Mouse (Mus musculus) forebrain, embryonic 16.5 days (tissue): ENCODE measurements around the gene Slc4a8. TPM values are rescaled to one million over a fixed set of nuclear protein-coding genes. Genes with fewer than 3 reads are reported as not detected.
A peak's percentile ranks its signal among the peaks of the same experiment; 100 is the strongest.

Experiments
- ATAC-seq: fragments of 200-750 bp; cut with Nextera tagmentation; 2 replicates; pipeline ENCODE4 v1.8.0; 2017; ENCODE audit warnings: mild to moderate bottlenecking, moderate library complexity
- H3K27ac ChIP-seq: fragments of 300-500 bp; sonication (generic); 2 replicates; pipeline ENCODE4 v1.5.1; 2014; ENCODE audit warnings: low read length, control low read depth
- H3K27me3 ChIP-seq: fragments of 300-500 bp; sonication (generic); replicated peaks from 2 replicates; pipeline ENCODE4 v1.6.1; 2014; ENCODE audit warnings: low read length; ENCODE audit not compliant: control insufficient read depth, insufficient read depth
- H3K36me3 ChIP-seq: fragments of 300-500 bp; sonication (generic); 2 replicates; pipeline ENCODE4 v1.6.1; 2014; ENCODE audit not compliant: control insufficient read depth, insufficient read depth
- H3K4me1 ChIP-seq: fragments of 300-500 bp; sonication (generic); replicated peaks from 2 replicates; pipeline ENCODE4 v1.6.1; 2014; ENCODE audit warnings: low read length; ENCODE audit not compliant: control insufficient read depth, insufficient read depth
- H3K4me2 ChIP-seq: fragments of 300-500 bp; sonication (generic); 2 replicates; pipeline ENCODE4 v1.6.1; 2014; ENCODE audit warnings: mild to moderate bottlenecking, low read length, control low read depth
- H3K4me3 ChIP-seq: fragments of 300-500 bp; sonication (generic); replicated peaks from 2 replicates; pipeline ENCODE4 v1.5.1; 2014; ENCODE audit warnings: mild to moderate bottlenecking, low read length, control low read depth
- H3K9ac ChIP-seq: fragments of 300-500 bp; sonication (generic); replicated peaks from 2 replicates; pipeline ENCODE4 v1.6.1; 2014; ENCODE audit warnings: low read depth, low read length, control low read depth
- H3K9me3 ChIP-seq: fragments of 300-500 bp; sonication (generic); 2 replicates; pipeline ENCODE4 v1.6.1; 2016; ENCODE audit warnings: low read length; ENCODE audit not compliant: control insufficient read depth
- WGBS: fragments of 180-500 bp; shearing (Covaris S2); extraction: QIAGEN DNeasy Blood & Tissue Kit; methylation state at CpG from one replicate; pipeline ENCODE4 v1.1.7; 2014; 5-methylcytosine and 5-hydroxymethylcytosine counted together
- polyA plus RNA-seq: library from polyadenylated mRNA; unstranded; fragments of >200 nt; fragmentation: Nextera tagmentation; extraction: Ambion mirVana; gene quantifications from 2 replicates; pipeline ENCODE4 v1.2.1, GENCODE M21; 2015

The Slc4a8 gene
- polyA plus RNA-seq, 1 experiment from 2014 or later: 25.7 TPM

DNA sequence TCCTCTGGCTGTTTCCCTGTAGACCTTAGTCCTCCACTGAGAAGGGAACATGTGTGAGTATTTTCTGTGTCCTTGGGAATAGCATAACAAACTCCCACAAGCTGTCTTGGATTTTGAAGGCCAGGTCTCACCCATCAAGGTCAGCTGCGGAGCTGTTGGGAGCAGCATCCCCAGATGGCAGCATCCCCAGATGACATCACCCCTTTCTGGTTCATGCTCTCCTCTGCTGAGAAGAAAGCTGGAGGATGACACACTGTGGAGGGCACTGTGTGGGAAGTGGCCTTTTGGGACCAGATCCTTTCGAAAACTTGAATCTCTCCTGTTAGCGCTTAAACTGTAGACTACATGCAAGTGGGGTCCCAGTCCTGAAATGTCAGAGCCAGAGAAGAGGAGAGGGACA, 14.9 kb downstream of the Slc4a8 start:
- Histone ChIP-seq H3K9me3 (no peaks in the 10 kb centered on the region), H3K4me2 (no peak overlapping the region), H3K4me3 (no peak overlapping the region), H3K36me3 (no peaks in the 10 kb centered on the region), H3K9ac (no peak overlapping the region), H3K27ac (no peak overlapping the region), H3K27me3 (no peaks in the 10 kb centered on the region), H3K4me1 (peaks cover 6% of the 10 kb centered on the region; the same call in 1 of the 2 replicates)
- ATAC-seq: no peak
- 94% methylated on average over 3 of the region's 3 CpGs for WGBS

DNA sequence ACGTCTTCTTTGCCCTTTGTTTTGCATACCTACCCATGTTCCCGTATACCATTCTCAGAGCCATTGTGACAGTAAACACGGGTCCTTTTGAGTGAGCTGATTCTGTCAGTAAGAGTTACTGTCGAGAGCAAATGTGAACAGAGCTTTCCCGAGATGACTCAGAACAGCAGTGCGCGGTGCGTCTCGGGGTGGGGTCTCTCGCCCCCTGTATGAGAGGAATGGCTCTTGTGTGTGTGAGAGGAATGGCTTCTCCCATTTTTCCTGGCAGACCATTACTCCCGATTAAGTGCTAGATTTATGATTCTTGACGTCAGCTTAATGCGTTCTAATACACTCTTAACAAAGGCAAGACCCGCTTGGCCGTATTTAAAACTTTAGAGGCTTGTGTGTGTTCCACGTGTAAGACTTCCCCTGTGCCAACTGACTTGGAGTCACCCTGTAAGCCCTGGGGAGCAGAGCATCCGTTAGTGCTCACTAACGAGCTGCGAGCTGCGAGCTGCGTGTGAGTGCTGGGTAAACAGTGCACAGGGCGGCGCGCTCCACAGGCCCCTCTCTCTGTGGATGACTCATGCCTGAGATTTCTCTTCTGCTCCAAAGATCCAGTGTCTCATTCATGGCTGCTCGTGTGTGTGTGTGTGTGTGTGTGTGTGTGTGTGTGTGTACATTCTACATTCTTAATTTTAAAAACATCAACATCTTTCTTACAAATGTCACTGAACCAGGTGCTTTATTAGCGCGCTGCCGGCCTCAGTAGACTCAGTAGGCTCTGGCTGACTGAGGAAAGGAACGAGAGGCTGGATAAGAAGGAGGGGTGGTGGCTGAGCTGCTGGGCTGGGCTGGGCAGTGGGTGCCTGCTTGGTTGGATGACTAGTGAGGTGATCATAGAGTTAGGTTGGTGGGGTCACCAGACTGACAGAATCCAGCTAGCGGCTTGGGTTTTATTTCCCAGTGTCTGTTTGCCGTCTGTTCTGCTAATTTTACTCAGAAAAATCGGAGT, 15.8 kb downstream of the Slc4a8 start:
- H3K4me2 ChIP-seq: no peak overlapping the region
- no peak overlapping the region for H3K4me3 ChIP-seq
- H3K9me3 ChIP-seq: no peaks in the 10 kb centered on the region
- H3K27me3 ChIP-seq: no peaks in the 10 kb centered on the region
- ATAC-seq: peak; percentile 63; the same call in 1 of the 2 replicates
- no peak overlapping the region for H3K27ac ChIP-seq
- peaks cover 6% of the 10 kb centered on the region; the same call in 1 of the 2 replicates for H3K4me1 ChIP-seq
- 54% methylated on average over 32 of the region's 32 CpGs for WGBS
- no peaks in the 10 kb centered on the region for H3K36me3 ChIP-seq
- H3K9ac ChIP-seq: no peak overlapping the region

DNA sequence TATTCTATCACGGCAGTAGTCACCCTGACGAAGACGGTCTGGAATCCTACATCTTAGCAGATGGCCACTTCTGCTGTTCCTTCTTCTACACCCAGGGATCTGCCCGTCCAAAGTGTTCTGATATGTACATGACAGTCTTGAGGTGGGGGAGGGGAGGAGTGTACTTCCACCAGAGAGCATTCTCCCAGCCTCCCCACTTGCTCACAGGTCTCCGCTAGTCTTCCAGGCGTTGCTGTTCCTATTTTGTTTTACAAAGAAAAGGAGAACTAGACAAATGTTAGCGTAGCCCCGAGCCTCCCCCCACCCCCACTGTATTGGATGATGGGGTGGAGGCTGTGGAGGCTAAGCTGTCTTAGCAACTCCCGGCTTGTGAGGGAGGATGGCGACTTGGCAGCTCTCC, 18.3 kb downstream of the Slc4a8 start:
- ATAC-seq: no peak
- Histone ChIP-seq H3K4me1 (peaks cover 6% of the 10 kb centered on the region; the same call in 1 of the 2 replicates), H3K36me3 (peaks cover 6% of the 10 kb centered on the region), H3K9me3 (0 out of 2 replicates have a peak, but pooled peaks cover 2% of the 10 kb centered on the region), H3K27ac (no peak overlapping the region), H3K9ac (no peak overlapping the region), H3K4me3 (no peak overlapping the region), H3K27me3 (no peaks in the 10 kb centered on the region), H3K4me2 (no peak overlapping the region)
- WGBS: 51% methylated on average over 10 of the region's 10 CpGs

DNA sequence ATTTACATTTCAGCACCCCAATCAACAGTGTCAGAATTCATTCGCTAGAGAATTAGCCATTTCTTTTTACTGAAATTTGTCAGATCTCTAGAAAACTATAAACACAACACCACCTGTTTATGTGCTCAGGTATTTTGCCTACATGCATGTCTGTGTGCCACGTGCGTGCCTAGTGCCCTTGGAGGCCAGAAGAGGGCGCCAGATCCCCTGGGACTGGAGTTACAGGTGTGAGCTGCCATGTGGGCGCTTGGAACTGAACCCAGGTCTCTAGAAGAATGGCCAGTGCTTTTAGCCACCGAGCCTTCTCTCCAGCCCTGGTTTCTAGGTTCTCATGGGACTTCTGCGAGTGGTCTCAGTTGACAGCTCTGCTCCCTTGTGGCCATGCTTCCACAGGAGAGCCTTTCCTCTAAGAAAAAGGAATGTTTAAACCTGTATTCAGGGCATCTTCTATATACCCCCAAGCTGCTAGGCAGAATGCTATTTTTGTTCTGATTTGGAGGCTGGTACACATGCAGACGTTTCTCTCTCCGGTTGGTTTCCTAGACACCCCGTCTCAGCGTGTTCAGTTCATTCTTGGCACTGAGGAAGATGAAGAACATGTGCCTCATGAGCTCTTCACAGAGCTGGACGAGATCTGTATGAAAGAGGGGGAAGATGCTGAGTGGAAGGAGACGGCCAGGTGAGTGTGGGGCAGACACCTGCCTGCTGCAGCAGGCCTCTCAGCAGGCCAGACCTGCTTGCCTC, 21.9 kb downstream of the Slc4a8 start:
- Histone ChIP-seq H3K4me2 (no peak overlapping the region), H3K27me3 (no peaks in the 10 kb centered on the region), H3K36me3 (peaks cover 10% of the 10 kb centered on the region), H3K9me3 (0 out of 2 replicates have a peak, but pooled peaks cover 2% of the 10 kb centered on the region), H3K4me1 (peaks cover 6% of the 10 kb centered on the region; the same call in 1 of the 2 replicates), H3K4me3 (no peak overlapping the region), H3K27ac (no peak overlapping the region), H3K9ac (no peak overlapping the region)
- WGBS: 93% methylated on average over 13 of the region's 13 CpGs
- ATAC-seq: no peak

DNA sequence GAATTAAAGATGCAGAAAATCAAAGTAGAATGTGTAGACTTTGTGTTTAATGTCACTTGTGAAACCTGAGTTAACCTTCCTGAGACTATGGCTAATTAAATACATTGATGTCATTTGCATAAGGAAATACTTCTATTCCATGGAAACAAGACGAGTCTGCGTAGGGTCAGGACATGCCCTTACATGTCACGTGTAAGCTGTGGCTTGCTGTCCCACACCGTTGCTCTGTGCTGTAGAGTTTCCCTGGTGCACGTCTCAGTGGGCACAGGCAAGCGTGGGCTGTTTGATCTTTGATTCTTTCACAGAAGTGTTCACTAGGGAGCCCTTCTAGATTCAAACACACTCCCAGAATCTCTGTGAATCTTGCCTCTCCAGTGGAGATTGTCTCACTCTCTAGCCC, 28.7 kb downstream of the Slc4a8 start:
- no peaks in the 10 kb centered on the region for H3K27me3 ChIP-seq
- no peak for ATAC-seq
- H3K9me3 ChIP-seq: no peaks in the 10 kb centered on the region
- H3K4me1 ChIP-seq: no peaks in the 10 kb centered on the region
- no peak overlapping the region for H3K9ac ChIP-seq
- H3K4me3 ChIP-seq: no peak overlapping the region
- WGBS: 84% methylated on average over 6 of the region's 6 CpGs
- H3K4me2 ChIP-seq: no peak overlapping the region
- H3K36me3 ChIP-seq: peaks cover 4% of the 10 kb centered on the region
- no peak overlapping the region for H3K27ac ChIP-seq

DNA sequence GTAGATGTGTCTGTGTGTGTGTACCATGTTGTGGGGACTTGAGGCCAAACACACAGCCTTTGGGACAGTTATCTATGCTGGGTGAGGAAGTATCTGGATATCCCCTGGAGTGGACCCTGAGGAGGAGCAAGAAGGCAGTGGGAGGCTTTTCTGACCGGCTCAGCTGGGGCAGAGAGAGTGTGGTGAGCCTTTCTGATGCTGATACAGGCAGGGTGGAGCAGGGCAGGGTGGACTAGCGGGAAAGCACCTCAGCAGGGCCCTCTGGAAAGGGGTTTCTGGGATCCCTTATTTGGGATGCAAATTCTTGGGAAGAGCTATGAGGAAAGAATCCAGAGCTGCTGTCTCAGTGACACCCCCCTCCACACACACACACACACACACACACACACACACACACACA, 30.8 kb downstream of the Slc4a8 start:
- H3K9me3 ChIP-seq: no peaks in the 10 kb centered on the region
- 53% methylated on average over 2 of the region's 2 CpGs for WGBS
- H3K36me3 ChIP-seq: peaks cover 6% of the 10 kb centered on the region

DNA sequence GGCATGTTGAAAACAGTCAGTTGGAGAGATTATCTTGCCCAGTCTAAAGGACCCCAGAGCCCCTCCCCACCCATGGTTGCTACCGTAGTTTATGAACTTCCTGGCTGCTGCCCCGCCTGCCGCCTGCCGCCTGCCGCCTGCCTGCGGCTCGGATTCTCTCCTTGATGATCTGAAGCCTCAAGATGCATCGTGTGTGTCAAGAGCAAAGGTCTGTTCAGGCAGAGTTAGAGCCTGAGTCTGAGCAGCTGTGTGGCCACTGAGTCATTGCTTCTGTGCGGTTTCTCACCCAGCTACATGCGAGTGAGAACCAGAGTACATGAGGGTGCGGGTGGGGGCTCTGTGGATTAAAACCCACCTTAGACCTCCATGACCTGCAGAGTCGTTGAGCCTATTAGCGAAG, 39.4 kb downstream of the Slc4a8 start:
- Histone ChIP-seq H3K4me1 (no peaks in the 10 kb centered on the region), H3K27me3 (no peaks in the 10 kb centered on the region), H3K9me3 (no peaks in the 10 kb centered on the region), H3K4me2 (no peak overlapping the region), H3K9ac (no peak overlapping the region), H3K4me3 (no peak overlapping the region), H3K27ac (no peak overlapping the region), H3K36me3 (peaks cover 8% of the 10 kb centered on the region; the same call in 1 of the 2 replicates)
- no peak for ATAC-seq
- WGBS: 86% methylated on average over 13 of the region's 13 CpGs

More for the DNA sequence above, 30.8 kb downstream of the Slc4a8 start:
- H3K4me1 ChIP-seq: no peaks in the 10 kb centered on the region
- no peaks in the 10 kb centered on the region for H3K27me3 ChIP-seq
- no peak for ATAC-seq
- no peak overlapping the region for H3K4me2 ChIP-seq
- H3K27ac ChIP-seq: no peak overlapping the region
- no peak overlapping the region for H3K9ac ChIP-seq
- H3K4me3 ChIP-seq: no peak overlapping the region

DNA sequence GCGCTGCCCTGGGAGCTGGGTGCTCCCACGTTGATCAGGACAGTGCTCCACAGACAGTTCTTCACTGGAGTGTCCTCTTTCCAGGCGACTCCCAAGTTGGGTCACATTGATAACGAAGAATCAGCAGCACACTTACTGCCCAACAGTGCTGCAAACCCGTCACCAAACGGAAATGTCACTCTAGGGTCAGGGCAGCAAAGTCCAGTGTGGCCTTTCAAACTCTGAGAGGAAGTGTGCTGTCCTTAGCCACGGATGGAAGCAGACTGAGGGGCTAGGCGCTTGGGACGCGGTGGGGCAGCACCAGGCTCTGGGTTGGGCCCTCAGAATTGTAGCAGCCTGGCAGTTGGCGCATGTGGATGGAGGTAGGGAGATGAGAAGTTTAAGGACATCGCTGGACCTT, 46.5 kb downstream of the Slc4a8 start:
- H3K27me3 ChIP-seq: no peaks in the 10 kb centered on the region
- H3K36me3 ChIP-seq: peaks cover 9% of the 10 kb centered on the region; the same call in 1 of the 2 replicates
- no peak overlapping the region for H3K9ac ChIP-seq
- no peak for ATAC-seq
- H3K4me1 ChIP-seq: no peaks in the 10 kb centered on the region
- no peaks in the 10 kb centered on the region for H3K9me3 ChIP-seq
- no peak overlapping the region for H3K27ac ChIP-seq
- 86% methylated on average over 12 of the region's 12 CpGs for WGBS
- no peak overlapping the region for H3K4me2 ChIP-seq
- H3K4me3 ChIP-seq: no peak overlapping the region

DNA sequence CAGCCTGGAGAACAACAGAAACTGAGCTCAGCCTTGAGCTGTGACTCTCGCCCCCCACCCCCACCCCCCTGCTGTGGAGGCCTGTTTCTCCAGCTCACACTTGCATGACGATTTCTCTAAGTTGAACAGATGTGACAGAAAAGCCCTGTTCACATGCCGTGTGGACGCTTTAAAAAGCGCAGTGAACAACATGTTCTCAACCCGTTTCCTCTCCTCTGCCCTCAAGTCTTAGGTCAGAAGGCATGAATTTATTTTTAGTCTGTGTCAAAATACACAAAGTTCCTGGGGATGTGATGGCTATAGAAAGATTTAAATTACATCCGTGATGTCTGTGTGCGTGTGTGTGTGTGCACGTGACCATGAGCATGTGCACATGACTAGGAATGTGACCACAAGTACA, 46.9 kb downstream of the Slc4a8 start:
- Histone ChIP-seq H3K27me3 (no peaks in the 10 kb centered on the region), H3K9ac (no peak overlapping the region), H3K4me3 (no peak overlapping the region), H3K4me2 (no peak overlapping the region), H3K36me3 (peaks cover 6% of the 10 kb centered on the region; the same call in 1 of the 2 replicates), H3K27ac (no peak overlapping the region), H3K4me1 (no peaks in the 10 kb centered on the region), H3K9me3 (no peaks in the 10 kb centered on the region)
- no peak for ATAC-seq
- 80% methylated on average over 9 of the region's 9 CpGs for WGBS
